Mouse (Mus musculus) lung, embryonic 16.5 days (tissue): Measurements from ENCODE around the gene Runx3. TPM values are rescaled to one million over a fixed set of nuclear protein-coding genes. Genes with fewer than 3 reads are reported as not detected.
A peak's percentile ranks its signal among the peaks of the same experiment; 100 is the strongest.

Source experiments
- ATAC-seq: fragments of 200-750 bp; cut with Nextera tagmentation; 2 replicates; pipeline ENCODE4 v1.8.0; 2017; ENCODE audit warnings: low read depth, mild to moderate bottlenecking, moderate library complexity
- H3K27ac ChIP-seq: fragments of 300-500 bp; sonication (generic); 2 replicates; pipeline ENCODE4 v1.5.1; 2014; ENCODE audit warnings: mild to moderate bottlenecking, control low read depth, low read length
- H3K27me3 ChIP-seq: fragments of 300-500 bp; sonication (generic); 2 replicates; pipeline ENCODE4 v1.6.1; 2014; ENCODE audit warnings: low read depth, low read length, mixed read lengths; ENCODE audit not compliant: control insufficient read depth, insufficient read depth
- H3K36me3 ChIP-seq: fragments of 300-500 bp; sonication (generic); 2 replicates; pipeline ENCODE4 v1.6.1; 2014; ENCODE audit warnings: low read length; ENCODE audit not compliant: control insufficient read depth, insufficient read depth
- H3K4me1 ChIP-seq: fragments of 300-500 bp; sonication (generic); replicated peaks from 2 replicates; pipeline ENCODE4 v1.6.1; 2014; ENCODE audit warnings: low read length, mixed read lengths; ENCODE audit not compliant: control insufficient read depth, insufficient read depth
- H3K4me2 ChIP-seq: fragments of 300-500 bp; sonication (generic); 2 replicates; pipeline ENCODE4 v1.6.1; 2014; ENCODE audit warnings: low read depth, low read length, control low read depth
- H3K4me3 ChIP-seq: fragments of 300-500 bp; sonication (generic); 2 replicates; pipeline ENCODE4 v1.5.1; 2014; ENCODE audit warnings: mild to moderate bottlenecking, low read length, control low read depth
- H3K9ac ChIP-seq: fragments of 300-500 bp; sonication (generic); 2 replicates; pipeline ENCODE4 v1.6.1; 2014; ENCODE audit warnings: low read length, control low read depth
- H3K9me3 ChIP-seq: fragments of 300-500 bp; sonication (generic); 2 replicates; pipeline ENCODE4 v1.6.1; 2016; ENCODE audit warnings: low read length; ENCODE audit not compliant: control insufficient read depth
- WGBS: fragments of 180-500 bp; shearing (Covaris S2); extraction: QIAGEN DNeasy Blood & Tissue Kit; methylation state at CpG from one replicate; pipeline ENCODE4 v1.1.7; 2014; 5-methylcytosine and 5-hydroxymethylcytosine counted together
- polyA plus RNA-seq: library from polyadenylated mRNA; unstranded; fragments of >200 nt; fragmentation: Nextera tagmentation; extraction: Ambion mirVana; gene quantifications from 2 replicates; pipeline ENCODE4 v1.2.1, GENCODE M21; 2015

Gene Runx3
- polyA plus RNA-seq, 1 experiment from 2014 or later: 0.16 TPM

- Histone ChIP-seq H3K4me2 (no peak overlapping the region), H3K27ac (no peak overlapping the region), H3K9me3 (no peaks in the 10 kb centered on the region), H3K4me3 (no peak overlapping the region), H3K4me1 (no peaks in the 10 kb centered on the region), H3K27me3 (peaks cover 59% of the 10 kb centered on the region), H3K9ac (no peak overlapping the region), H3K36me3 (no peaks in the 10 kb centered on the region)
- WGBS: 5% methylated on average over 9 of the region's 9 CpGs
- peak; percentile 37; the same call in 1 of the 2 replicates for ATAC-seq
Measured at GRCm38 (mm10) chr4:135158724-135159409, 38.4 kb downstream of the Runx3 start.

DNA sequence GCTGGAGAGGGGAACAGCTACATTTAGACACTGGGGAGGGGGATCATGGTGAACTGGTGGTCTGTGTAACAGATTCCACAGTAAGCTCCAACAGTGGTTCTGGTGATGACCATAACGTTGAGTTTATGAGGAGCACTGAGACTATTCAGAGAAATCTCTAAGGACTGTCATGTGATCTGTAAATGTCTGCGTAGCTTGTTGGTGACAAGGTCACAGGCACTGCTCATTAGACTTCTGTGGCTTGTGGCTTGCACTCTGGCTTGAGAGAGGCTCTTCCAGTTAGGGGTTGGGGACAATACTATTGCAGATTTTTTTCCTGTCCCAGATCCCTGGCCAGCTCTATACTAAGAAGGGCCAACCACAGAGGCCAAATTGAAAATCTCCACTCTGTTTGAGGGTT is 39.2 kb downstream of the Runx3 start:
- H3K4me2 ChIP-seq: no peak overlapping the region
- no peak overlapping the region for H3K9ac ChIP-seq
- H3K4me3 ChIP-seq: no peak overlapping the region
- H3K4me1 ChIP-seq: no peaks in the 10 kb centered on the region
- 42% methylated on average over 2 of the region's 2 CpGs for WGBS
- no peak for ATAC-seq
- peaks cover 51% of the 10 kb centered on the region for H3K27me3 ChIP-seq
- no peak overlapping the region for H3K27ac ChIP-seq
- H3K36me3 ChIP-seq: no peaks in the 10 kb centered on the region
- H3K9me3 ChIP-seq: no peaks in the 10 kb centered on the region

DNA sequence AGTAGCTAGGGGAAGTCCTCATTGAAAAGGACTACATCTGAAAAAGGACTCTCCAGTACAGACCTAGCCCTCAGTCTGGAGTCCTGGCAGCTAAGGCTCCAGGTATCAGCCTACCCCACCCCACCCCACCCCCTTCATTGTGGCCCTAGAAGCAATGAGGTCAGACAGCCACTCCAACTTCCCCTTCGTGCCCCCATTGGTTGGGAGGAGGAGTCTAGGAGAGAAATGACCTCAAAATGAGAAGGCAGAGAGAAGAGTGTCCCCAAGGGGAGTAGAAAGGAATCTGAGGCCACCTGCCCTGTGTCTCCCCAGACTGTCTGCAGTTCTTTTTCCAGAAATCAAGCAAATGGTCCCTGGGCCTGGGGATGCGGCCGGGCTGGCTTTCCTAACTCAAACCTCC is 39.7 kb downstream of the Runx3 start:
- H3K36me3 ChIP-seq: no peaks in the 10 kb centered on the region
- peaks cover 46% of the 10 kb centered on the region for H3K27me3 ChIP-seq
- WGBS: 70% methylated on average over 3 of the region's 3 CpGs
- H3K4me2 ChIP-seq: no peak overlapping the region
- no peak for ATAC-seq
- no peak overlapping the region for H3K9ac ChIP-seq
- H3K27ac ChIP-seq: no peak overlapping the region
- H3K9me3 ChIP-seq: no peaks in the 10 kb centered on the region
- no peaks in the 10 kb centered on the region for H3K4me1 ChIP-seq
- no peak overlapping the region for H3K4me3 ChIP-seq

GRCm38 (mm10) chr4:135161441-135161840 is 41.0 kb downstream of the Runx3 start:
- Histone ChIP-seq H3K4me2 (no peak overlapping the region), H3K9me3 (no peaks in the 10 kb centered on the region), H3K27ac (no peak overlapping the region), H3K4me3 (no peak overlapping the region), H3K4me1 (peaks cover 3% of the 10 kb centered on the region), H3K9ac (no peak overlapping the region), H3K27me3 (peaks cover 41% of the 10 kb centered on the region), H3K36me3 (no peaks in the 10 kb centered on the region)
- ATAC-seq: no peak
- WGBS: 70% methylated on average over 11 of the region's 11 CpGs

DNA sequence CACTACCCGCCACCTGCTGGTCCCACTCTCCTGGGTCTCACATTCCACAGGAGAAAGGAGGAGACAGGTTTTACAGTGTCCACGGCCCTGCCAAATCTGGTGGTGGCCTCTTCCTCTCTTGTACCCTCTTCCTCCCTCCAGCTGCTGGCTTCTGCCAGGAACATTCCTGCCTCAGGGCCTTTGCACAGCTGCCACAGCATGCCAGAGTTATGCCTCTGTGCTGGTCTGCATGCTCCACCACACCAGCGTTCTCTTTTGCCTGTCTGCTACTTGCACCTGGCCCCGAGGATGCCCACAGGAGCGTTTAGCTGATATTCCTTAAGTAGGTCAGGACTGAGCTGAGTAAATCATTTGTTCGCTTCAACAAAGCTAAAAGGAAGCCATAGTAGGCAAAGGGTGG is 45.3 kb downstream of the Runx3 start:
- 65% methylated on average over 6 of the region's 6 CpGs for WGBS
- ATAC-seq: no peak

DNA sequence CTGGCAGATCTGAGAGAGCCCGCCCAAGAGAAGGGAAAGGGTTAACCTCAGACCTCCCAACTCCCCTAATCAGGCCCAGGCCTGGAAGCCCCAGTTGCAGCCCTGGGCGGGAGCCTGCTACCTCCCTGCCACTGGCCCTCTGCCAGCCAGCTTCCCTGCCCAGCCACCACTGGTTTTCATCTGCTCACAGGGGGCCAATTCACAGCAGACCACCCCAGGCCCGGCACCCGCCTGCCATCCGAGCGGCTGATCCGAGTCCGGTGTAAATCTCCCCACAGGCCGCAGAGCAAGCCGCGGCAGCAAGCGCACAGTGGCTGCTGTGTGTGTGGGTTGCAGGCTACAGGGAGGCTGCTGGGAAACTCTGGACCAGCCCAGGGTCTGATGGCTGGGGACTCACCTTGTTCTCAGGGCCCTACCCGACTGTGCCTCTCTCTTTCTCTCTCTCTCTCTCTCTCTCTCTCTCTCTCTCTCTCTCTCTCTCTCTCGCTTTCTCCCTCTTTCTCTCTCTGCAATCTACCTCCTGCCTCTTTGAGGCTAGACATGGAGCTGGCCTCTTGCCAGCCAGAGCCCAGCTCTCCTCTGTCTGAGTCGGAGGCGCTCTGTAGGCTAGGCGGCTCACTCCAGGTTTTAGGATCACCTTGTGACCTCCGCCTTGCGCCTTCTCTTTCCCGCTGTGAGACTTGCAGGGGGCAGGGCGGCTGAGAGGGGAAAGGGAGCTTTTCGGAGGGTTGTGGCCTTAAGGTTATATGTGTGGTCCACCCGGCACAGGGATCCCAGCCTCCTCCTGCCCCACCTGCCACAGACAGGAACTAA is 46.2 kb downstream of the Runx3 start:
- 8% methylated on average over 23 of the region's 23 CpGs for WGBS
- Histone ChIP-seq H3K4me1 (peaks cover 9% of the 10 kb centered on the region), H3K36me3 (no peaks in the 10 kb centered on the region), H3K9me3 (no peaks in the 10 kb centered on the region), H3K4me3 (no peak overlapping the region), H3K4me2 (0 out of 2 replicates have a peak overlapping the region, but pooled peaks have one; percentile 14), H3K9ac (peak overlapping the region; percentile 36), H3K27ac (no peak overlapping the region), H3K27me3 (peaks cover 35% of the 10 kb centered on the region)
- peak; percentile 48 for ATAC-seq

More for the DNA sequence above, 45.3 kb downstream of the Runx3 start:
- peaks cover 9% of the 10 kb centered on the region for H3K4me1 ChIP-seq
- H3K36me3 ChIP-seq: no peaks in the 10 kb centered on the region
- no peak overlapping the region for H3K9ac ChIP-seq
- H3K27me3 ChIP-seq: peaks cover 27% of the 10 kb centered on the region
- no peak overlapping the region for H3K4me3 ChIP-seq
- H3K27ac ChIP-seq: no peak overlapping the region
- no peaks in the 10 kb centered on the region for H3K9me3 ChIP-seq
- no peak overlapping the region for H3K4me2 ChIP-seq

DNA sequence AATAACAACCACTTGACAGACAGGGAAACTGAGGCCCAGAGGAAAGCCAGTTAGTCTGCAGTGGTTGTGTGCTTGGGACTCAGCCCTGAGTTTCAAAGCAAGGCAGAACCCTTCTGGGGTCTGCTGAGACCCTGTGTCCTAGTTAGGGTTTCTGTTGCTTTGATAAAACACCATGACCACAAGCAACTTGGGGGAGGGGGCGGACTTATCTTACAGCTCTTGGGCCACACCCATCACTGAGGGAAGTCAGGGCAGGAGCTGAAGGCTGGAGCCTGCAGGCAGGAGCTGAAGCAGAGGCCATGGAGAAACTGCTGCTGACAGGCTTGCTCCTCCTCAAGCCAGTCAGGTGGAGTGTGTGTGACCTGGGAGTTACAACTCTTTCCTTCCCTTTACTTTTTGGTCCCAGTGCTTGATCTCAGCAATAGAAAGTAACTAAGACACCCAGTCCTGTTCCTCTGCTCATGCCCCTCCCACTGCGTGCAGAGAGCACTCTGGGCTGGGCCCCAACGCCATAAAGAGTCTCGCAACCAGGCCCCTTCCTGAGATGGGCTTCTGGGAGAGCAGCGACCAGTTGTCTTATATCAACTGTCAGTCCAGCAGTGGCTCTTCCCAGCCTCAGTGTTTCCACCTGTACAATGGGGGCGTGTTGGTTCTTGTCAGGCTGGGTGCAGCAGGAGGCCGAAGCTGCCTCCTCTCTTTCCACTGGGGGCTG is 47.5 kb downstream of the Runx3 start:
- Histone ChIP-seq H3K9ac (no peak overlapping the region), H3K4me2 (no peak overlapping the region), H3K27ac (no peak overlapping the region), H3K27me3 (peaks cover 38% of the 10 kb centered on the region), H3K9me3 (no peaks in the 10 kb centered on the region), H3K36me3 (no peaks in the 10 kb centered on the region), H3K4me3 (no peak overlapping the region), H3K4me1 (peaks cover 9% of the 10 kb centered on the region)
- no peak for ATAC-seq
- WGBS: 62% methylated on average over 7 of the region's 7 CpGs

DNA sequence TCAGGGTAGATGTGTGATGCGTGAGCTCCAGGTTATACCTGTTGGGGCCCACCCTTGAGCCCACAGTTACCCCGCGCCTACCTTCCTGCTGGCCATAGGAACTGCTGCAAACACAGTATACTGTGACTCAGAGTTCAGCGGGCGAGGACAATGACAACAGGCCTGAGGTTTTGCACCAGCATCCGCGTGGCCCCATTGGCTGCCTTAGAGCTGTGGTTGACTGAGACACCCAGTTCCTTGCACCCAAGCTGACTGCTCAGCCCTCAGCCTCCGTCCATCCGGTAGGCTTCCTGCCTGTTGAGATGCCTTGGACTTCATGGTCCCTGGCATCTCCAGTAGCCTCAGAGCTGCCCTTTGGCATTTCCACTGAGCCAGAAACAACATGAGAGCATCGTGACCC is 48.6 kb downstream of the Runx3 start:
- ATAC-seq: no peak
- Histone ChIP-seq H3K27ac (no peak overlapping the region), H3K4me3 (no peak overlapping the region), H3K9ac (no peak overlapping the region), H3K4me2 (no peak overlapping the region), H3K4me1 (peaks cover 9% of the 10 kb centered on the region), H3K36me3 (no peaks in the 10 kb centered on the region), H3K9me3 (no peaks in the 10 kb centered on the region), H3K27me3 (peaks cover 39% of the 10 kb centered on the region)
- WGBS: 74% methylated on average over 10 of the region's 10 CpGs

DNA sequence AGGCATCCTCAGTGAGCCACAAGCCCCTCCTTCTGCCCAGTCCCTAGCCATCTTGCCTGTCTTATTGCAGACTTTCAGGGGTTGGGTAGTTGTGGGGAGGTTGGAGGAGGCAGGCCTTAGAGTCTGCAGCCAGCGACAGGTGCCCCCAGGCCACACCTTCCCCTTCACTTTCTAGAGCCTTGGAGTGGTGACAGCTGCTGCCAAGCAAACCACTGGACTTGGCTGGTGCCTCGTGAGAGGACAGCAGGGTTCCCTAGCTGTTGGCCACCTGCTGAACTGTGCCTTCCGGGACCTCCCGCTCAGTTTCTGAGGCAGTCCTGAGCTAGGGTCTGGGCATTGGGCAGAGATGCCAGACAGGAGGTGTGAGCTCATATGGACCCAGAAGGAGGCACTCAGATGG is 49.0 kb downstream of the Runx3 start:
- peak; percentile 24; the same call in 1 of the 2 replicates for ATAC-seq
- 43% methylated on average over 4 of the region's 4 CpGs for WGBS

More for the DNA sequence above, 49.0 kb downstream of the Runx3 start:
- no peak overlapping the region for H3K4me2 ChIP-seq
- H3K4me1 ChIP-seq: peaks cover 9% of the 10 kb centered on the region
- H3K27ac ChIP-seq: no peak overlapping the region
- H3K27me3 ChIP-seq: peaks cover 43% of the 10 kb centered on the region
- H3K36me3 ChIP-seq: no peaks in the 10 kb centered on the region
- no peak overlapping the region for H3K9ac ChIP-seq
- no peaks in the 10 kb centered on the region for H3K9me3 ChIP-seq
- no peak overlapping the region for H3K4me3 ChIP-seq
